Mouse (Mus musculus): ENCODE data around the gene Ptprn2. TPM values are rescaled to one million over a fixed set of nuclear protein-coding genes. Genes with fewer than 3 reads are reported as not detected.

The Ptprn2 gene
- polyA plus RNA-seq, 1 experiment from 2014 or later: 0.16 TPM

GRCm38 (mm10) chr12:116581864-116582263 lies 96.3 kb downstream of the Ptprn2 start:
- Histone ChIP-seq H3K9me3 (no peaks in the 10 kb centered on the region), H3K27ac (no peak overlapping the region), H3K4me3 (no peak overlapping the region), H3K36me3 (no peaks in the 10 kb centered on the region), H3K27me3 (ENCODE audit: insufficient read depth, poor library complexity, severe bottlenecking) (no peaks in the 10 kb centered on the region), H3K4me1 (peaks cover 14% of the 10 kb centered on the region; the same call in 1 of the 2 replicates)
- no peak for DNase-seq (ENCODE audit: low spot score)

GRCm38 (mm10) chr12:116582829-116583228 lies 97.3 kb downstream of the Ptprn2 start:
- no peak overlapping the region for H3K27ac ChIP-seq
- 81% methylated on average over 4 of the region's 4 CpGs for WGBS
- no peak for DNase-seq (ENCODE audit: low spot score)
- H3K27me3 ChIP-seq (ENCODE audit: insufficient read depth, poor library complexity, severe bottlenecking): no peaks in the 10 kb centered on the region
- no peaks in the 10 kb centered on the region for H3K9me3 ChIP-seq
- peaks cover 19% of the 10 kb centered on the region for H3K4me1 ChIP-seq
- H3K4me3 ChIP-seq: no peak overlapping the region
- H3K36me3 ChIP-seq: no peaks in the 10 kb centered on the region

GRCm38 (mm10) chr12:116585001-116585400 lies 99.5 kb downstream of the Ptprn2 start:
- Histone ChIP-seq H3K27me3 (ENCODE audit: insufficient read depth, poor library complexity, severe bottlenecking) (no peaks in the 10 kb centered on the region), H3K4me3 (no peak overlapping the region), H3K9me3 (no peaks in the 10 kb centered on the region), H3K27ac (no peak overlapping the region), H3K4me1 (peaks cover 19% of the 10 kb centered on the region), H3K36me3 (no peaks in the 10 kb centered on the region)
- WGBS: 19% methylated on average over 5 of the region's 5 CpGs
- no peak for DNase-seq (ENCODE audit: low spot score)

GRCm38 (mm10) chr12:116586167-116586566 lies 100.6 kb downstream of the Ptprn2 start:
- H3K4me1 ChIP-seq: peaks cover 15% of the 10 kb centered on the region
- H3K4me3 ChIP-seq: no peak overlapping the region
- no peak overlapping the region for H3K27ac ChIP-seq
- no peak for DNase-seq (ENCODE audit: low spot score)
- 80% methylated on average over 2 of the region's 2 CpGs for WGBS
- no peaks in the 10 kb centered on the region for H3K36me3 ChIP-seq
- H3K9me3 ChIP-seq: no peaks in the 10 kb centered on the region
- H3K27me3 ChIP-seq (ENCODE audit: insufficient read depth, poor library complexity, severe bottlenecking): no peaks in the 10 kb centered on the region

GRCm38 (mm10) chr12:116587548-116587947 lies 102.0 kb downstream of the Ptprn2 start:
- Histone ChIP-seq H3K27me3 (ENCODE audit: insufficient read depth, poor library complexity, severe bottlenecking) (no peaks in the 10 kb centered on the region), H3K27ac (no peak overlapping the region), H3K9me3 (no peaks in the 10 kb centered on the region), H3K4me3 (no peak overlapping the region), H3K4me1 (peaks cover 12% of the 10 kb centered on the region), H3K36me3 (no peaks in the 10 kb centered on the region)
- DNase-seq (ENCODE audit: low spot score): no peak
- WGBS: 45% methylated on average over 3 of the region's 3 CpGs

GRCm38 (mm10) chr12:116590076-116590475 lies 104.6 kb downstream of the Ptprn2 start:
- WGBS: 89% methylated on average over 5 of the region's 5 CpGs

GRCm38 (mm10) chr12:116594457-116594856 lies 108.9 kb downstream of the Ptprn2 start:
- Histone ChIP-seq H3K27me3 (ENCODE audit: insufficient read depth, poor library complexity, severe bottlenecking) (no peaks in the 10 kb centered on the region), H3K27ac (no peak overlapping the region), H3K36me3 (no peaks in the 10 kb centered on the region), H3K4me1 (no peaks in the 10 kb centered on the region), H3K4me3 (no peak overlapping the region), H3K9me3 (no peaks in the 10 kb centered on the region)
- 75% methylated on average over 8 of the region's 8 CpGs for WGBS
- DNase-seq (ENCODE audit: low spot score): no peak

More at GRCm38 (mm10) chr12:116590076-116590475, 104.6 kb downstream of the Ptprn2 start:
- Histone ChIP-seq H3K27me3 (ENCODE audit: insufficient read depth, poor library complexity, severe bottlenecking) (no peaks in the 10 kb centered on the region), H3K27ac (no peak overlapping the region), H3K4me3 (no peak overlapping the region), H3K4me1 (peaks cover 9% of the 10 kb centered on the region), H3K36me3 (no peaks in the 10 kb centered on the region), H3K9me3 (no peaks in the 10 kb centered on the region)
- DNase-seq (ENCODE audit: low spot score): no peak

GRCm38 (mm10) chr12:116594866-116595610 lies 109.5 kb downstream of the Ptprn2 start:
- DNase-seq (ENCODE audit: low spot score): no peak
- no peaks in the 10 kb centered on the region for H3K4me1 ChIP-seq
- H3K27me3 ChIP-seq (ENCODE audit: insufficient read depth, poor library complexity, severe bottlenecking): no peaks in the 10 kb centered on the region
- H3K4me3 ChIP-seq: no peak overlapping the region
- no peaks in the 10 kb centered on the region for H3K36me3 ChIP-seq
- H3K9me3 ChIP-seq: no peaks in the 10 kb centered on the region
- H3K27ac ChIP-seq: no peak overlapping the region
- WGBS: 93% methylated on average over 7 of the region's 7 CpGs

- no peaks in the 10 kb centered on the region for H3K27me3 ChIP-seq (ENCODE audit: insufficient read depth, poor library complexity, severe bottlenecking)
- WGBS: 93% methylated on average over 4 of the region's 4 CpGs
- no peaks in the 10 kb centered on the region for H3K36me3 ChIP-seq
- H3K4me1 ChIP-seq: no peaks in the 10 kb centered on the region
- H3K9me3 ChIP-seq: no peaks in the 10 kb centered on the region
- no peak overlapping the region for H3K27ac ChIP-seq
- DNase-seq (ENCODE audit: low spot score): no peak
- H3K4me3 ChIP-seq: no peak overlapping the region
Measured at GRCm38 (mm10) chr12:116595727-116596126, 110.2 kb downstream of the Ptprn2 start.

- no peak for DNase-seq (ENCODE audit: low spot score)
- H3K36me3 ChIP-seq: no peaks in the 10 kb centered on the region
- no peak overlapping the region for H3K27ac ChIP-seq
- WGBS: 87% methylated on average over 20 of the region's 20 CpGs
- no peak overlapping the region for H3K4me3 ChIP-seq
- no peaks in the 10 kb centered on the region for H3K9me3 ChIP-seq
- no peaks in the 10 kb centered on the region for H3K4me1 ChIP-seq
- H3K27me3 ChIP-seq (ENCODE audit: insufficient read depth, poor library complexity, severe bottlenecking): no peaks in the 10 kb centered on the region
Measured at GRCm38 (mm10) chr12:116596993-116597392, 111.5 kb downstream of the Ptprn2 start.

GRCm38 (mm10) chr12:116597670-116598069 lies 112.2 kb downstream of the Ptprn2 start:
- DNase-seq (ENCODE audit: low spot score): no peak
- H3K9me3 ChIP-seq: no peaks in the 10 kb centered on the region
- WGBS: 75% methylated on average over 5 of the region's 5 CpGs

GRCm38 (mm10) chr12:116598123-116599005 lies 112.8 kb downstream of the Ptprn2 start:
- Histone ChIP-seq H3K4me3 (no peak overlapping the region), H3K27ac (no peak overlapping the region), H3K36me3 (no peaks in the 10 kb centered on the region), H3K27me3 (ENCODE audit: insufficient read depth, poor library complexity, severe bottlenecking) (no peaks in the 10 kb centered on the region), H3K9me3 (no peaks in the 10 kb centered on the region), H3K4me1 (no peaks in the 10 kb centered on the region)
- DNase-seq (ENCODE audit: low spot score): no peak
- WGBS: 60% methylated on average over 8 of the region's 8 CpGs

More at GRCm38 (mm10) chr12:116597670-116598069, 112.2 kb downstream of the Ptprn2 start:
- no peak overlapping the region for H3K27ac ChIP-seq
- no peaks in the 10 kb centered on the region for H3K27me3 ChIP-seq (ENCODE audit: insufficient read depth, poor library complexity, severe bottlenecking)
- no peaks in the 10 kb centered on the region for H3K4me1 ChIP-seq
- H3K4me3 ChIP-seq: no peak overlapping the region
- H3K36me3 ChIP-seq: no peaks in the 10 kb centered on the region

GRCm38 (mm10) chr12:116599537-116599936 lies 114.0 kb downstream of the Ptprn2 start:
- Histone ChIP-seq H3K9me3 (no peaks in the 10 kb centered on the region), H3K4me3 (no peak overlapping the region), H3K4me1 (no peaks in the 10 kb centered on the region), H3K36me3 (no peaks in the 10 kb centered on the region), H3K27me3 (ENCODE audit: insufficient read depth, poor library complexity, severe bottlenecking) (no peaks in the 10 kb centered on the region), H3K27ac (no peak overlapping the region)
- DNase-seq (ENCODE audit: low spot score): no peak
- WGBS: 71% methylated on average over 1 of the region's 1 CpGs

All from heart, embryonic 10.5 days (tissue).